Mouse (Mus musculus) hindbrain, embryonic 11.5 days (tissue): ENCODE data around the gene Ccnq. TPM values are rescaled to one million over a fixed set of nuclear protein-coding genes. Genes with fewer than 3 reads are reported as not detected.
A peak's percentile ranks its signal among the peaks of the same experiment; 100 is the strongest.

ENCODE experiments used
- ATAC-seq: fragments of 200-750 bp; cut with Nextera tagmentation; 2 replicates; pipeline ENCODE4 v1.8.0; 2017; ENCODE audit warnings: mild to moderate bottlenecking, moderate TSS enrichment, moderate library complexity; ENCODE audit not compliant: low FRiP score
- DNase-seq: peaks from one replicate; pipeline ENCODE4 v3.0.0-alpha.2; 2015; ENCODE audit warnings: low spot score
- H3K27ac ChIP-seq: fragments of 300-500 bp; sonication (generic); 2 replicates; pipeline ENCODE4 v1.5.1; 2014; ENCODE audit warnings: mild to moderate bottlenecking, low read depth, low read length
- H3K27me3 ChIP-seq: fragments of 300-500 bp; sonication (generic); 2 replicates; pipeline ENCODE4 v1.6.1; 2014; ENCODE audit warnings: mild to moderate bottlenecking, low read length, moderate library complexity, mixed read lengths; ENCODE audit not compliant: control insufficient read depth, insufficient read depth
- H3K36me3 ChIP-seq: fragments of 300-500 bp; sonication (generic); 2 replicates; pipeline ENCODE4 v1.6.1; 2014; ENCODE audit warnings: mild to moderate bottlenecking, low read length, moderate library complexity, mixed read lengths; ENCODE audit not compliant: control insufficient read depth, insufficient read depth
- H3K4me1 ChIP-seq: fragments of 300-500 bp; sonication (generic); replicated peaks from 2 replicates; pipeline ENCODE4 v1.6.1; 2014; ENCODE audit warnings: low read length, mixed read lengths; ENCODE audit not compliant: control insufficient read depth, insufficient read depth
- H3K4me2 ChIP-seq: fragments of 300-500 bp; sonication (generic); replicated peaks from 2 replicates; pipeline ENCODE4 v1.6.1; 2014; ENCODE audit warnings: mild to moderate bottlenecking, low read depth, low read length
- H3K4me3 ChIP-seq: fragments of 300-500 bp; sonication (generic); 2 replicates; pipeline ENCODE4 v1.5.1; 2014; ENCODE audit warnings: low read depth, low read length
- H3K9ac ChIP-seq: fragments of 300-500 bp; sonication (generic); 2 replicates; pipeline ENCODE4 v1.6.1; 2014; ENCODE audit warnings: low read depth, low read length
- H3K9me3 ChIP-seq: fragments of 300-500 bp; sonication (generic); 2 replicates; pipeline ENCODE4 v1.6.1; 2016; ENCODE audit warnings: low read length; ENCODE audit not compliant: control insufficient read depth
- WGBS: fragments of 180-500 bp; shearing (Covaris S2); extraction: QIAGEN DNeasy Blood & Tissue Kit; methylation state at CpG from one replicate; pipeline ENCODE4 v1.1.7; 2014; 5-methylcytosine and 5-hydroxymethylcytosine counted together
- polyA plus RNA-seq: library from polyadenylated mRNA; unstranded; fragments of >200 nt; fragmentation: Nextera tagmentation; extraction: Ambion mirVana; gene quantifications from 2 replicates; pipeline ENCODE4 v1.2.1, GENCODE M21; 2014

Gene Ccnq
- polyA plus RNA-seq, 1 experiment from 2014 or later: 33.2 TPM

DNA sequence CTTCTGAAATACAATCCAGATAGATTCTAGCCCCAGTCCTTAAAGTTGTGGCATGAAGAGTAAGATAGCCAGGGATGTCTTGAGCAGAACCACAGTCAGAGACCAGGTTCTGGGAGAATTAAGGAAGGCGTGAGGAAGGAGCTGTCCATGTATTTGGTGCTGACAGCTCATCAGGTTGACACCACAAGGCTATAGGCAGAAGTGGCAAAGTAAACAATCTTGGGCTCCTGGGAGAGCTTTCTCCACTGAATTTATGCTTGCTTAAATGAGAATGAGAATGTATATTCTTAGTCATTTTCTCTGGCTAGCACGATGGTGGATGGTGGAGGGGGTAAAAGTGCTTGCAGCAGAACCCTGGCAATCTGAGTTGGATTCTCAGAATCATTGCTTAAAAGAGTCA is 20.6 kb downstream of the Ccnq start:
- Histone ChIP-seq H3K4me1 (no peaks in the 10 kb centered on the region), H3K9ac (no peak overlapping the region), H3K27me3 (no peaks in the 10 kb centered on the region), H3K4me2 (no peak overlapping the region), H3K9me3 (no peaks in the 10 kb centered on the region), H3K4me3 (no peak overlapping the region), H3K27ac (no peak overlapping the region), H3K36me3 (no peaks in the 10 kb centered on the region)
- 29% methylated on average over 2 of the region's 2 CpGs for WGBS
- ATAC-seq (no peak), DNase-seq (peak; percentile 15)

DNA sequence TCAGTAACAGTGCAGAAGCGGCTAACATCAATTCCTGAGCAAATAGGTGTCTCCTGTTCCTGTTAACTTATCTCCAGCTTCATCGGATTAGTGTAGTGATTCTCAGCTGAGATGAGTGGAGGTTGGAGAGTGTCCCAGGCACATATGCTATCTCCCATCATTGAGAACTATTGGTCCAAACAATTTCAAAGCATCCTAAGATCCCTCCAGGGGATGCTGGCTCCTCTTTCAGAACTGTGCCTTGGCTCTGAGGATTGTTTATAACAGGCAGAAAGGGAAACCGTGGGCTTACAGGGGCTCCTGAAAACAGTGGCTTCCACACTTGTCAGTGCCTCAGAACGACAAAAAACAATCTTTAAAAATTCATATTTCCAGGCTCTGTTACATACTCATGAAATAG is 23.5 kb downstream of the Ccnq start:
- DNase-seq: no peak
- Histone ChIP-seq H3K27ac (no peak overlapping the region), H3K4me1 (no peaks in the 10 kb centered on the region), H3K9me3 (no peaks in the 10 kb centered on the region), H3K4me3 (no peak overlapping the region), H3K27me3 (no peaks in the 10 kb centered on the region), H3K36me3 (no peaks in the 10 kb centered on the region), H3K4me2 (no peak overlapping the region), H3K9ac (no peak overlapping the region)
- no peak for ATAC-seq
- WGBS: 78% methylated on average over 4 of the region's 4 CpGs

DNA sequence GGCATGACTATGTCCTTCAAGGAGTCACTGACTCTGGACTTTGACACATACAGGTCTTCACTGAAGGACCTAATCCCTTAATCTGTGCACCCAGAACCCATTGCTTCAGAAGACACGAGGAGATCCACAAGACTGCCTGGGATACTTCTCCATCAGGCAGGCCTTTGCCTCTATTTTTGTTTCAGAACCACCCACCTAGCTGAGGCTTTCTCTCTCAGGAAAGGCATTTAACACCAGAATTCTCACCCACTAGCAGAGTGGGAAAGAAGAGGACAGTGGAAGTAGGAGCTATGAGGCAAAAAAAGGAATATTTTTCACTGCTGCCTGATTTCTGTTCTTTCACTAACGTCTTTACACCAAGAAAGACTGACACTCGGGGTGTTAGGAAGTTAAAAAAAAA is 25.2 kb downstream of the Ccnq start:
- H3K4me3 ChIP-seq: no peak overlapping the region
- H3K4me2 ChIP-seq: no peak overlapping the region
- H3K9me3 ChIP-seq: no peaks in the 10 kb centered on the region
- H3K27ac ChIP-seq: no peak overlapping the region
- no peak for DNase-seq
- H3K27me3 ChIP-seq: no peaks in the 10 kb centered on the region
- H3K9ac ChIP-seq: no peak overlapping the region
- ATAC-seq: no peak
- 84% methylated on average over 3 of the region's 3 CpGs for WGBS
- H3K4me1 ChIP-seq: no peaks in the 10 kb centered on the region
- H3K36me3 ChIP-seq: no peaks in the 10 kb centered on the region

DNA sequence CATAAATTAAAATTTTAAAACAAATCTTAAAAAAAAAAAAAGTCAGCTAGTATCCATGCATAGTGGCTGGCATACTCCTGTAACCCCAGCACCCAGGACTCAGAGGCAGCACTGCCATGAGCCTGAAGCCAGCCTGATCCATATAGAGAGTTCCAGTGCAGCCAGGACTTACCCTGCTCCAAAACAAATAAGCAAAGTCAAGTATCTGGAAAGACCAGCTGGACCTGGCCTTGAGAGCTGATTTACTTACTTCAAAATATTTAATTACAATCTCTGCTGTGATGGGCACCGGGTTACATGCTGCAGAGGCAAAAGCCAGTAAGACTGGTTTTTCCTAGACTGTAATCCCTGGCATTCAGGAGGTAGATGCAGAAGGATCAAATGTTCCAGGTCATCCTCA is 26.7 kb downstream of the Ccnq start:
- Histone ChIP-seq H3K36me3 (no peaks in the 10 kb centered on the region), H3K4me2 (no peak overlapping the region), H3K27ac (no peak overlapping the region), H3K4me3 (no peak overlapping the region), H3K27me3 (no peaks in the 10 kb centered on the region), H3K4me1 (no peaks in the 10 kb centered on the region), H3K9ac (no peak overlapping the region), H3K9me3 (no peaks in the 10 kb centered on the region)
- DNase-seq (no peak), ATAC-seq (no peak)
- 76% methylated on average over 1 of the region's 1 CpGs for WGBS

DNA sequence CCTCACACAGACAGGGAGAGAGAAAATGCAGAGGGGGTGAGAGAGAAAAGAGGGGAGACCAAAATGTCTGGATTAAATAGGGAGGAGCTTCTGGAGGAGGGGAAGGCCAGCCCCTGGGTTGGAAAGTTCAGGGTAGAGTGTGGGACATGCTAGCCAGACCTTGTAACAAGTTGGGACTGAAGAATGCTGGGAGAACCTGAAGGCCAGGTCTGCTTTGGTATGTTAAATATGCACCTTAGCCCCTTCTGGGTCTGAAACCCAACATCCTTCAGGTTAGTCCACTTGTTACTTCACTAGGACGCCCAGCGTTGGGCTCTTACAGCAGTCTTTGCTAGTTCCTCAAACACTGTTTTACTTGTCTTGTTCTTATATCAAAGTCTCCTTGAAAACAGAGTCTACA is 30.1 kb downstream of the Ccnq start:
- 74% methylated on average over 2 of the region's 2 CpGs for WGBS
- no peak overlapping the region for H3K4me2 ChIP-seq
- H3K4me3 ChIP-seq: no peak overlapping the region
- no peak overlapping the region for H3K27ac ChIP-seq
- H3K9ac ChIP-seq: no peak overlapping the region
- no peaks in the 10 kb centered on the region for H3K36me3 ChIP-seq
- DNase-seq (no peak), ATAC-seq (no peak)
- no peaks in the 10 kb centered on the region for H3K4me1 ChIP-seq
- H3K9me3 ChIP-seq: no peaks in the 10 kb centered on the region
- H3K27me3 ChIP-seq: no peaks in the 10 kb centered on the region

DNA sequence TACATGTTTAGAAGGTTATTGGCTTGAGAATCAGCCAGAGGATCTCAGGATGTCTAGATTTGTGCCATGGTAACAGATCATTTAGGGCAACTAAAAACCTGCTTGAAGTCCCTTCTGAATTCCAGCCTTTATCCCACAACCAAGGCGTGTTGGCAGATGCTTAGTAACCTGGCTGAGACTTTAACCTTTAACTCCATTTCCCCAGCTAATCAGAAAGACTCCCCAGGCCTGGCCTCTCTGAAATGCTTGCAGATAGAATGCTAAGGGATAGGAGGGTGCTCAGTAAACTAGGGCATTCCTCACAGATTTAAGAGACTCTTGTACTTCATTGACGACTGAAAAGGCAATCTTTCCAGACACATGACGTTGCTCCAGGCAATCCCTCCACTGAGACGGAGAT is 33.9 kb downstream of the Ccnq start:
- DNase-seq (no peak), ATAC-seq (no peak)
- H3K9ac ChIP-seq: no peak overlapping the region
- H3K9me3 ChIP-seq: no peaks in the 10 kb centered on the region
- no peak overlapping the region for H3K27ac ChIP-seq
- WGBS: 80% methylated on average over 4 of the region's 4 CpGs
- H3K4me2 ChIP-seq: no peak overlapping the region
- no peaks in the 10 kb centered on the region for H3K27me3 ChIP-seq
- H3K4me1 ChIP-seq: no peaks in the 10 kb centered on the region
- no peak overlapping the region for H3K4me3 ChIP-seq
- no peaks in the 10 kb centered on the region for H3K36me3 ChIP-seq

DNA sequence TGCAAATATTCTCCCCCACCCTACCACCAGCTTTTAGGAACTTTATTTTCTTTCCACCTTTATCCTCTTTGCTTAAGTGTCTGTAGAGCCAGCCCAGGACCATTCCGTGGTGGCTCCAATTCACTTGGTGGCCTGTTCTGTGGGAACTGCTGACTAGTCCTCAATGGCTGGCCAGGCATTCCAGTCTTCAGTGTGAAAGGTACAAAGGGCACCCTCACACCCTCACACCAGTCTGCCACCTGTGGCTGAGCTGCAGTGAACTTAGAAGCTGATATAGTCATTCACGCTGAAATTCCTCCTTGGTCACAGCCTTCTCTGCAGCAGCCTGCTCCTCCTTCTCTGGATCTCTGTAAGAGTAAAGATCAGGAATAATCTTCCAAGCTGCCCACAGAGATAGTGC is 42.9 kb downstream of the Ccnq start:
- Histone ChIP-seq H3K27me3 (no peaks in the 10 kb centered on the region), H3K9me3 (no peaks in the 10 kb centered on the region), H3K27ac (no peak overlapping the region), H3K9ac (no peak overlapping the region), H3K4me2 (no peak overlapping the region), H3K4me1 (no peaks in the 10 kb centered on the region), H3K36me3 (no peaks in the 10 kb centered on the region), H3K4me3 (no peak overlapping the region)
- no peak for ATAC-seq
- WGBS: 82% methylated on average over 2 of the region's 2 CpGs
- DNase-seq: no peak

DNA sequence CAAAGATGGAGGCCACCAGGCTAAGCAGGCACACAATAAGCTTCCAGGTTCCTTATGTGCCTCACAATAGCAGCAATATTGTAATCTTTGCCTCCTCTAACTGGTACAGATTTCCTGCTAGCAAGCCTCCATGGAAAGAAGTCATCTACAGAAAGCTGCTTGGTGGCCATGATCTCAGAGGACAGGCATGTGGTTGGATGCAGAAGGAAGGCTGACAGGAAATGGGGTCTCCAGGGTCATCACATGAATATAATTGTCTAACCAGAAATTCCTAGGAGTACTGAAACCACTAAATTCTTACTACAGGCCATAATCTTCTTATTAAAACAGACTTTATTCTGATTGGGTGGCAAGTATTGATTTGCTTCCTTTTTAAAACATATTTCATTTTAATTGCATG is 45.5 kb downstream of the Ccnq start:
- Histone ChIP-seq H3K4me3 (no peak overlapping the region), H3K4me1 (no peaks in the 10 kb centered on the region), H3K27me3 (no peaks in the 10 kb centered on the region), H3K9ac (no peak overlapping the region), H3K36me3 (no peaks in the 10 kb centered on the region), H3K4me2 (no peak overlapping the region), H3K9me3 (no peaks in the 10 kb centered on the region), H3K27ac (no peak overlapping the region)
- ATAC-seq: no peak
- no peak for DNase-seq

DNA sequence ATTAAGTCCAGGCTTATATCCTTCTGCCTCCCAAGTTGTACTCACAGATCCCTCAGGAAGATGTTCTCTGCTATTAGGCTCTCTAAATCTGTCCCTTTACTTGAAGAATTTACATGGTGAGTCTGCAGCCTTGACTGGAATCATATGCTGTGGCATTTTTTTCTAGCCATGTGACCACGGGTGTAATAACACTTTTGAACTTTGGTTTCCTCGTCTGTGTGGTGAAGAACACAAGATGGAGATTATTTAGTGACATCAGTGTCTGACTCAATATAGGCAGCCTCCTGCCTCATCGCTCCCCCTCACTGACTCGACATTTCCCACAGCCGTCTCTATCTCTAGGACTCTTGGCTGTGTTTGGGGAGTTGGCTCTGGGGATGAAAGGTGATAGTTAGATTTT is 48.4 kb downstream of the Ccnq start:
- Histone ChIP-seq H3K4me3 (no peak overlapping the region), H3K9me3 (no peaks in the 10 kb centered on the region), H3K4me2 (no peak overlapping the region), H3K4me1 (no peaks in the 10 kb centered on the region), H3K36me3 (no peaks in the 10 kb centered on the region), H3K9ac (no peak overlapping the region), H3K27me3 (no peaks in the 10 kb centered on the region), H3K27ac (no peak overlapping the region)
- DNase-seq (no peak), ATAC-seq (no peak)
- WGBS: 83% methylated on average over 5 of the region's 5 CpGs
